Mouse (Mus musculus): ENCODE results near the gene Gm48551. TPM values are rescaled to one million over a fixed set of nuclear protein-coding genes. Genes with fewer than 3 reads are reported as not detected.

Gm48551 gene
- 3.2 and 4.8 TPM in 2 replicates for polyA plus RNA-seq (2012; rRNA removed; ENCODE audit: low replicate concordance)

GRCm38 (mm10) chr10:81383802-81384604 lies at the start of gene Gm48551, which contains the start of gene Dohh:
Gm48551 (plus strand) TSS chr10:81384466.
Dohh (plus strand) TSS chr10:81384428.

GRCm38 (mm10) chr10:81342686-81343505 lies 41.4 kb upstream of the Gm48551 start, which contains the start of gene Gipc3:
Gipc3 (minus strand) TSS chr10:81343266.

DNA sequence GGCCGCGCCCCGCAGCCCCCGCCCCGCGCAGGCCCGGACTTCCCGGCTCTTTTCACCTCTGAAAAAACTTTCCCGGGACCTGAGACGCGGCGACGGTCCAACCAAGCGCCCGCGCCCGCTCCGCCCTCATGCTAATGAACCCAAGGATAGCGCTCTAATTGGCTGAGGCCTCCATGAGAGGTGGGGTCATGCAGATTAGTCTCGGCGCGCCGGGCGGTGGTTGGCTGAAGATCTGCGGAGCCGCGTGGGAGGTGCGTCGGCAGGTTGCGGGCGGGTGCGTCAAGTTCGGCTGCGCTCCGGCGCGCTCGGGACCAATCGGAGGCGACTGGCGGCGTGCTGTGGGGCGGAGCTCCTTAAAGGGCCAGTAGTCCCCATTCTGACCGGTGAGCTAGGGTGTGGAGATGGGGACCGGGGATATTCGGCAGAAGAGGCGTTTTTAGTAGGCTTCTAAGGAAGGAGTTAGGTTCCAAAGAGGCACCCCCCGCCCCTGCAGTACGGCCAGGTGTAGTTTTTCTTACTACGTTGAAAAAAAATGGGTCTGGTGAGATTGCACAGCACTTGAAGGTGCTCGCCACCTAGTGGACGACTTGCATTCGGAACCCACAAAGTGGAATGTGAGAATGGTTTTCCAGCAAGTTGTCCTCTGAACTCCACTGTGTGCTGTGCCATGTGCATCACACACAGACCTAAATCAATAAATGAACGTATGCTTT lies 33.8 kb upstream of the Gm48551 start, which contains the start of gene Hmg20b:
Gene Hmg20b, minus strand, starts transcription at position 130 of the 713 bp plus-strand sequence.

GRCm38 (mm10) chr10:81356991-81357844 lies 27.0 kb upstream of the Gm48551 start, which contains the start of gene Mfsd12:
Mfsd12 (plus strand) TSS chr10:81357491.

GRCm38 (mm10) chr10:81365672-81366476 lies 18.4 kb upstream of the Gm48551 start, which contains the start of gene 4930404N11Rik:
4930404N11Rik (minus strand) TSS chr10:81365816.

DNA sequence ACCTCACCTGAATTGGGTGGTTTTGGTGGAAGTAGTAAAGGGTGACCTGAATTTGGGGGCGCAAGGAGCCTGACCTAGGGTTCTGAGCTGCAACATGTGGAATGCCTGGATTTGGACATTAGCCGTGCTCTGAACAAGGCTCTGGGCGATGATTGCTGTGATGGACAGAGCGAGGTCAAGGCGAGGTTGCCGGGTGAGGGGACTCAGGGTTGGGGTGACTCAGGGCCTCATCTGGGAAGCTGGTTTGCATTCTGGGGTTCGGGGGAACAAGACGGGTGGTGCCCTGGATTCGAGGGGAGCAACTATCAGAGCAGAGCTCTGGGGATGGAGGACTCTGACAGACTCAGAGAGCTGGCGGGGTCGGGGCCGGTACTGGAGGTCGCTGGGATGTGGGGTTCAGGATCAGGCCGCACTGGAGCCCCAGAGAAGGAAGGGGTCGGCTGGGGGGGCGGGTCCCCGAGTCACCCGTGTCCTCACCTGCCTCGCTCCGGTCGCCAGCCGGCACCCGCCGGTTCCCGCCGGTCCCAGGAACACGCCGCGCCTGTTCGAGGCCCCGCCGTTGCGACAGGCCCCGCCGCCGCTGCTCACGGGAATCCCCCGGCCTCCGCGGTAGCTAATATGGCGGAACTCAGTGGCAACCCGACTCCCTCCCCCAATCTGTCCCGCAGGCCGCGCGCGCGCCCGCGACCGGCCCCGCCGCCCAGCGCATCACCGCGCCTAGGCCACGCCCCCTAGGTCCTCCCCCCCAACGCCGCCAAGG lies 6.3 kb upstream of the Gm48551 start, which contains the start of gene Fzr1:
Gene Fzr1, minus strand, starts transcription at position 724 of the 760 bp plus-strand sequence.

GRCm38 (mm10) chr10:81388505-81389055 lies 4.3 kb downstream of the Gm48551 start, which contains the start of gene Gm48552:
Gm48552 (plus strand) TSS chr10:81389005.

DNA sequence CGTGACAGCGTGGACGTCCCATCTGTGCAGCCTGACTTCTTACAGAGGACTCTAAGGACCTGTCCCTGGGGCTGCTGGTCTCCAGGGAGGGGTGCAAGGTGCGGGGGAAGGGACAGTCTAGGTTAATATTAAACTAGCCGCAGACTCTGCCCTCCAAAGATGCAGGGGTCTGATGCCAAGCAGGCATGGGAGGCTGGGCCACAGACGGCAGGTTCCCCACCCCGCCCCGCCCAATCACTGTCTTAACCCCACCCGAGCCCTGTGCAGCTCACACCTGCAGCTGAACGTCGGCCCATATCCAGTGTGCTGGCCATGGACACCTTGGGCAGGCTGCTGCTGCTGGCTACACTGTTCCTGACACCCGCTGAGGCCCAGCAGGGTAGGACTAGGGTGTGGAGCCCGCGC lies 8.5 kb downstream of the Gm48551 start, which contains the start of gene Smim24:
Gene Smim24, plus strand, starts transcription at position 271 of the 405 bp plus-strand sequence.

Other genes starting within 250 kb of the Gm48551 start
- 45.5 and 121 TPM in 2 replicates for gene Zbtb7a, start 249.2 kb upstream of the Gm48551 start, polyA plus RNA-seq (2012; rRNA removed; ENCODE audit: low replicate concordance)
- gene Pias4, start 216.5 kb upstream of the Gm48551 start, polyA plus RNA-seq (2012; rRNA removed; ENCODE audit: low replicate concordance) = 36.6 and 47.6 TPM in 2 replicates
- 1,357 and 1,920 TPM in 2 replicates for gene Eef2, start 207.8 kb upstream of the Gm48551 start, polyA plus RNA-seq (2012; rRNA removed; ENCODE audit: low replicate concordance)
- gene Dapk3, start 201.5 kb upstream of the Gm48551 start, polyA plus RNA-seq (2012; rRNA removed; ENCODE audit: low replicate concordance) = 41.3 and 86.2 TPM in 2 replicates
- gene 4930442H23Rik, start 200.6 kb upstream of the Gm48551 start, polyA plus RNA-seq (2012; rRNA removed; ENCODE audit: low replicate concordance) = not detected in 2 replicates
- gene Nmrk2, start 182.4 kb upstream of the Gm48551 start, polyA plus RNA-seq (2012; rRNA removed; ENCODE audit: low replicate concordance) = 3.4 TPM in 1 of 2 replicates, not detected in the other
- 0.98 and 1.3 TPM in 2 replicates for gene Atcay, start 153.6 kb upstream of the Gm48551 start, polyA plus RNA-seq (2012; rRNA removed; ENCODE audit: low replicate concordance)
- 12.8 and 21.1 TPM in 2 replicates for gene Zfr2, start 151.3 kb upstream of the Gm48551 start, polyA plus RNA-seq (2012; rRNA removed; ENCODE audit: low replicate concordance)
- 6.9 and 12.2 TPM in 2 replicates for gene Matk, start 131.5 kb upstream of the Gm48551 start, polyA plus RNA-seq (2012; rRNA removed; ENCODE audit: low replicate concordance)
- gene Mrpl54, start 117.5 kb upstream of the Gm48551 start, polyA plus RNA-seq (2012; rRNA removed; ENCODE audit: low replicate concordance) = 46.1 and 120 TPM in 2 replicates
- 145 and 166 TPM in 2 replicates for gene Apba3, start 117.5 kb upstream of the Gm48551 start, polyA plus RNA-seq (2012; rRNA removed; ENCODE audit: low replicate concordance)
- 12.5 and 27.1 TPM in 2 replicates for gene Tjp3, start 92.9 kb upstream of the Gm48551 start, polyA plus RNA-seq (2012; rRNA removed; ENCODE audit: low replicate concordance)
- 84.9 and 118 TPM in 2 replicates for gene Pip5k1c, start 91.5 kb upstream of the Gm48551 start, polyA plus RNA-seq (2012; rRNA removed; ENCODE audit: low replicate concordance)
- gene Cactin, start 63.4 kb upstream of the Gm48551 start, polyA plus RNA-seq (2012; rRNA removed; ENCODE audit: low replicate concordance) = 19.2 and 33.9 TPM in 2 replicates
- 14.6 and 42.3 TPM in 2 replicates for gene Tbxa2r, start 55.7 kb upstream of the Gm48551 start, polyA plus RNA-seq (2012; rRNA removed; ENCODE audit: low replicate concordance)
- gene Gipc3, start 41.2 kb upstream of the Gm48551 start, polyA plus RNA-seq (2012; rRNA removed; ENCODE audit: low replicate concordance) = 1.7 and 2.7 TPM in 2 replicates
- gene Hmg20b, start 34.0 kb upstream of the Gm48551 start, polyA plus RNA-seq (2012; rRNA removed; ENCODE audit: low replicate concordance) = 70.7 and 162 TPM in 2 replicates
- gene Mfsd12, start 27.0 kb upstream of the Gm48551 start, polyA plus RNA-seq (2012; rRNA removed; ENCODE audit: low replicate concordance) = 37.3 and 90.2 TPM in 2 replicates
- 2.6 and 5.7 TPM in 2 replicates for gene 4930404N11Rik, start 18.6 kb upstream of the Gm48551 start, polyA plus RNA-seq (2012; rRNA removed; ENCODE audit: low replicate concordance)
- gene Fzr1, start 6.0 kb upstream of the Gm48551 start, polyA plus RNA-seq (2012; rRNA removed; ENCODE audit: low replicate concordance) = 84.0 and 94.3 TPM in 2 replicates
- gene Dohh, start within 50 bp of the Gm48551 start, polyA plus RNA-seq (2012; rRNA removed; ENCODE audit: low replicate concordance) = 66.9 and 127 TPM in 2 replicates
- 2.1 and 6.3 TPM in 2 replicates for gene Gm48552, start 4.5 kb downstream of the Gm48551 start, polyA plus RNA-seq (2012; rRNA removed; ENCODE audit: low replicate concordance)
- gene Smim24, start 8.6 kb downstream of the Gm48551 start, polyA plus RNA-seq (2012; rRNA removed; ENCODE audit: low replicate concordance) = 10.4 and 14.3 TPM in 2 replicates
- 88.5 and 97.0 TPM in 2 replicates for gene Nfic, start 71.2 kb downstream of the Gm48551 start, polyA plus RNA-seq (2012; rRNA removed; ENCODE audit: low replicate concordance)
- gene Celf5, start 98.2 kb downstream of the Gm48551 start, polyA plus RNA-seq (2012; rRNA removed; ENCODE audit: low replicate concordance) = 1.4 and 1.9 TPM in 2 replicates
- 236 and 320 TPM in 2 replicates for gene Ncln, start 111.9 kb downstream of the Gm48551 start, polyA plus RNA-seq (2012; rRNA removed; ENCODE audit: low replicate concordance)
- gene S1pr4, start 115.7 kb downstream of the Gm48551 start, polyA plus RNA-seq (2012; rRNA removed; ENCODE audit: low replicate concordance) = 35.7 and 113 TPM in 2 replicates
- gene Gna15, start 139.8 kb downstream of the Gm48551 start, polyA plus RNA-seq (2012; rRNA removed; ENCODE audit: low replicate concordance) = 9.0 and 15.1 TPM in 2 replicates
- 97.4 and 105 TPM in 2 replicates for gene Gna11, start 160.7 kb downstream of the Gm48551 start, polyA plus RNA-seq (2012; rRNA removed; ENCODE audit: low replicate concordance)
- gene Aes, start 175.0 kb downstream of the Gm48551 start, polyA plus RNA-seq (2012; rRNA removed; ENCODE audit: low replicate concordance) = 1,888 and 2,130 TPM in 2 replicates
- 72.2 and 90.1 TPM in 2 replicates for gene Tle2, start 190.1 kb downstream of the Gm48551 start, polyA plus RNA-seq (2012; rRNA removed; ENCODE audit: low replicate concordance)
- gene Tle6, start 216.6 kb downstream of the Gm48551 start, polyA plus RNA-seq (2012; rRNA removed; ENCODE audit: low replicate concordance) = 21.3 and 22.7 TPM in 2 replicates
- gene BC025920, start 221.8 kb downstream of the Gm48551 start, polyA plus RNA-seq (2012; rRNA removed; ENCODE audit: low replicate concordance) = 1.1 and 2.0 TPM in 2 replicates
- 32.5 and 57.4 TPM in 2 replicates for gene Sirt6, start 243.3 kb downstream of the Gm48551 start, polyA plus RNA-seq (2012; rRNA removed; ENCODE audit: low replicate concordance)
- gene Ankrd24, start 244.1 kb downstream of the Gm48551 start, polyA plus RNA-seq (2012; rRNA removed; ENCODE audit: low replicate concordance) = 44.5 and 55.5 TPM in 2 replicates

All from mammary gland, adult 2 months (tissue).